Mouse (Mus musculus) MEL (cell line): ENCODE measurements around the gene Hs1bp3. TPM values are rescaled to one million over a fixed set of nuclear protein-coding genes. Genes with fewer than 3 reads are reported as not detected.

Source experiments
- DNase-seq: peaks from one replicate; pipeline ENCODE4 v3.0.0; 2011; ENCODE audit warnings: low read depth, low spot score
- H3K27ac ChIP-seq: 2 replicates; pipeline ENCODE4 v1.5.1; 2012; ENCODE audit warnings: low read depth, mild to moderate bottlenecking, control low read depth, low read length, moderate library complexity; ENCODE audit not compliant: control insufficient read depth
- H3K27me3 ChIP-seq, 2 experiments: fragments of 150-350 bp in 1 of 2; sonication (generic) in 1 of 2; 2 replicates each; pipeline ENCODE4 v1.6.1; 2012; ENCODE audit warnings: low read length in 2 of 2, mild to moderate bottlenecking in 2 of 2, improper control_type of control experiment in 1 of 2, moderate library complexity in 1 of 2; ENCODE audit not compliant: insufficient read depth in 2 of 2, control insufficient read depth in 1 of 2
- H3K36me3 ChIP-seq, 2 experiments: 2 replicates each; pipeline ENCODE4 v1.6.1; 2012 to 2014; ENCODE audit warnings: low read length in 2 of 2, improper control_type of control experiment in 1 of 2, inconsistent platforms in 1 of 2, mild to moderate bottlenecking in 1 of 2; ENCODE audit not compliant: insufficient read depth in 2 of 2, control insufficient read depth in 1 of 2
- H3K4me1 ChIP-seq, 2 experiments: fragments of 150-350 bp in 1 of 2; sonication (generic) in 1 of 2; 2 replicates each; pipeline ENCODE4 v1.6.1; 2012; ENCODE audit warnings: low read length in 2 of 2, improper control_type of control experiment in 1 of 2, mild to moderate bottlenecking in 1 of 2; ENCODE audit not compliant: insufficient read depth in 2 of 2, control insufficient read depth in 1 of 2
- H3K4me3 ChIP-seq, 2 experiments: fragments of 150-350 bp in 1 of 2; sonication (generic) in 1 of 2; 2 replicates each; pipeline ENCODE4 v1.5.1; 2012; ENCODE audit warnings: low read depth in 2 of 2, low read length in 2 of 2, mild to moderate bottlenecking in 2 of 2, moderate library complexity in 2 of 2, control low read depth in 1 of 2, improper control_type of control experiment in 1 of 2; ENCODE audit not compliant: control insufficient read depth in 1 of 2, insufficient read depth in 1 of 2
- H3K79me2 ChIP-seq: 2 replicates; pipeline ENCODE4 v1.6.1; 2012; ENCODE audit warnings: mild to moderate bottlenecking, low read length, moderate library complexity; ENCODE audit not compliant: control insufficient read depth, poor library complexity, insufficient read depth
- H3K9ac ChIP-seq: 2 replicates; pipeline ENCODE4 v1.6.1; 2012; ENCODE audit warnings: low read depth, mild to moderate bottlenecking, control low read depth, low read length, moderate library complexity; ENCODE audit not compliant: control insufficient read depth, poor library complexity, severe bottlenecking
- H3K9me3 ChIP-seq: fragments of 150-350 bp; sonication (generic); replicated peaks from 2 replicates; pipeline ENCODE4 v1.6.1; 2012; ENCODE audit warnings: mild to moderate bottlenecking, low read length, improper control_type of control experiment, moderate library complexity; ENCODE audit not compliant: insufficient read depth
- BHLHE40 ChIP-seq: IDR thresholded peaks from 2 replicates; pipeline ENCODE4 v1.6.1; 2012; ENCODE audit warnings: low read depth, mild to moderate bottlenecking, inconsistent platforms, low read length, improper control_type of control experiment, borderline replicate concordance
- CHD2 ChIP-seq: IDR thresholded peaks from 2 replicates; pipeline ENCODE4 v1.6.1; 2011; ENCODE audit warnings: low read length, improper control_type of control experiment
- CTCF ChIP-seq, 3 experiments: IDR thresholded peaks in 2 of 3; conservative IDR thresholded peaks in 1 of 3; 2 replicates each; pipeline ENCODE4 v1.5.1; 2011 to 2012; ENCODE audit warnings: low read length in 3 of 3, low read depth in 2 of 3, mild to moderate bottlenecking in 2 of 3, improper control_type of control experiment in 1 of 3, inconsistent platforms in 1 of 3, mixed read lengths in 1 of 3, moderate library complexity in 1 of 3; ENCODE audit not compliant: control insufficient read depth in 1 of 3, insufficient read depth in 1 of 3, poor library complexity in 1 of 3, severe bottlenecking in 1 of 3
- E2F4 ChIP-seq: IDR thresholded peaks from 2 replicates; pipeline ENCODE4 v1.6.1; 2011; ENCODE audit warnings: low read depth, low read length, improper control_type of control experiment, borderline replicate concordance
- EP300 ChIP-seq, 2 experiments: IDR thresholded peaks; 2 replicates each; pipeline ENCODE4 v1.6.1; 2011; ENCODE audit warnings: improper control_type of control experiment in 2 of 2, low read length in 2 of 2, low read depth in 1 of 2, mild to moderate bottlenecking in 1 of 2
- GABPA ChIP-seq: IDR thresholded peaks from 2 replicates; pipeline ENCODE4 v1.6.1; 2012; ENCODE audit warnings: low read depth, mild to moderate bottlenecking, inconsistent platforms, low read length, improper control_type of control experiment, moderate library complexity
- GATA1 ChIP-seq: IDR thresholded peaks from 2 replicates; pipeline ENCODE4 v1.6.1; 2011; ENCODE audit warnings: low read depth, low read length, improper control_type of control experiment
- HCFC1 ChIP-seq: IDR thresholded peaks from 2 replicates; pipeline ENCODE4 v1.6.1; 2012; ENCODE audit warnings: low read depth, mild to moderate bottlenecking, inconsistent platforms, low read length, improper control_type of control experiment, moderate library complexity
- JUND ChIP-seq: IDR thresholded peaks from 2 replicates; pipeline ENCODE4 v1.6.1; 2011; ENCODE audit warnings: low read depth, mild to moderate bottlenecking, improper control_type of control experiment, low read length
- MAFK ChIP-seq: IDR thresholded peaks from 2 replicates; pipeline ENCODE4 v1.6.1; 2011; ENCODE audit warnings: low read depth, mild to moderate bottlenecking, low read length, improper control_type of control experiment, borderline replicate concordance
- MAX ChIP-seq: IDR thresholded peaks from 2 replicates; pipeline ENCODE4 v1.6.1; 2011; ENCODE audit warnings: low read length, improper control_type of control experiment
- MAZ ChIP-seq: IDR thresholded peaks from 2 replicates; pipeline ENCODE4 v1.6.1; 2012; ENCODE audit warnings: low read depth, mild to moderate bottlenecking, inconsistent platforms, low read length, improper control_type of control experiment
- MEF2A ChIP-seq: IDR thresholded peaks from 2 replicates; pipeline ENCODE4 v1.6.1; 2014; ENCODE audit warnings: low read depth, mild to moderate bottlenecking, inconsistent platforms, low read length, improper control_type of control experiment; ENCODE audit not compliant: poor library complexity, insufficient replicate concordance, severe bottlenecking; ENCODE audit errors: extremely low read depth
- MXI1 ChIP-seq: IDR thresholded peaks from 2 replicates; pipeline ENCODE4 v1.6.1; 2011; ENCODE audit warnings: mild to moderate bottlenecking, low read depth, low read length, improper control_type of control experiment
- MYB ChIP-seq: IDR thresholded peaks from 2 replicates; pipeline ENCODE4 v1.6.1; 2011; ENCODE audit warnings: mild to moderate bottlenecking, low read depth, low read length, improper control_type of control experiment
- MYC ChIP-seq: IDR thresholded peaks from 2 replicates; pipeline ENCODE4 v1.6.1; 2011; ENCODE audit warnings: low read depth, mild to moderate bottlenecking, low read length, improper control_type of control experiment, moderate library complexity
- NELFE ChIP-seq: IDR thresholded peaks from 2 replicates; pipeline ENCODE4 v1.6.1; 2011; ENCODE audit warnings: low read depth, low read length, improper control_type of control experiment
- NRF1 ChIP-seq: IDR thresholded peaks from 2 replicates; pipeline ENCODE4 v1.6.1; 2014; ENCODE audit warnings: low read depth, mild to moderate bottlenecking, inconsistent platforms, low read length, improper control_type of control experiment, moderate library complexity; ENCODE audit not compliant: poor library complexity, insufficient read depth, severe bottlenecking
- POLR2AphosphoS2 ChIP-seq: IDR thresholded peaks from 2 replicates; pipeline ENCODE4 v1.6.1; 2011; ENCODE audit warnings: low read length, improper control_type of control experiment
- POLR2AphosphoS5 ChIP-seq: IDR thresholded peaks from 2 replicates; pipeline ENCODE4 v1.6.1; 2012; ENCODE audit warnings: low read depth, borderline replicate concordance, mild to moderate bottlenecking, inconsistent platforms, low read length, moderate library complexity, mixed read lengths
- RCOR1 ChIP-seq: IDR thresholded peaks from 2 replicates; pipeline ENCODE4 v1.6.1; 2012; ENCODE audit warnings: low read depth, mild to moderate bottlenecking, inconsistent platforms, low read length, improper control_type of control experiment
- TBP ChIP-seq: IDR thresholded peaks from 2 replicates; pipeline ENCODE4 v1.8.0; 2011; ENCODE audit warnings: low read depth, low read length, improper control_type of control experiment
- TCF12 ChIP-seq: IDR thresholded peaks from 2 replicates; pipeline ENCODE4 v1.6.1; 2014; ENCODE audit warnings: low read depth, mild to moderate bottlenecking, inconsistent platforms, low read length, improper control_type of control experiment, moderate library complexity
- USF1 ChIP-seq: IDR thresholded peaks from 2 replicates; pipeline ENCODE4 v1.6.1; 2014; ENCODE audit warnings: low read depth, mild to moderate bottlenecking, inconsistent platforms, low read length, improper control_type of control experiment, moderate library complexity
- USF2 ChIP-seq, 2 experiments: IDR thresholded peaks; 2 replicates each; pipeline ENCODE4 v1.6.1; 2011 to 2012; ENCODE audit warnings: improper control_type of control experiment in 2 of 2, low read length in 2 of 2, borderline replicate concordance in 1 of 2, inconsistent platforms in 1 of 2, low read depth in 1 of 2, mild to moderate bottlenecking in 1 of 2; ENCODE audit not compliant: insufficient read depth in 1 of 2
- ZC3H11A ChIP-seq: IDR thresholded peaks from 2 replicates; pipeline ENCODE4 v1.6.1; 2012; ENCODE audit warnings: low read depth, mild to moderate bottlenecking, inconsistent platforms, low read length, improper control_type of control experiment
- polyA plus RNA-seq, 2 experiments: library from polyadenylated mRNA; stranded (reverse) in 1 of 2; unstranded in 1 of 2; fragments of >175 nt in 1 of 2; fragments of >200 nt in 1 of 2; gene quantifications; 2 replicates each; pipeline versions ENCODE4 v1.2.1 to v1.2.4; 2012; ENCODE audit warnings: low replicate concordance in 2 of 2, low read depth in 1 of 2; ENCODE audit not compliant: insufficient read length in 2 of 2, insufficient read depth in 1 of 2, missing spikeins in 1 of 2
- total RNA-seq: library from RNA; depleted of rRNA; stranded (reverse); fragments of 300-350 nt; gene quantifications from 2 replicates; pipeline ENCODE4 v1.2.3, GENCODE M21; 2012

Hs1bp3 gene
- total and polyA plus RNA-seq, 3 experiments, result 4.7 to 17.4 TPM; not detected in 1

DNA sequence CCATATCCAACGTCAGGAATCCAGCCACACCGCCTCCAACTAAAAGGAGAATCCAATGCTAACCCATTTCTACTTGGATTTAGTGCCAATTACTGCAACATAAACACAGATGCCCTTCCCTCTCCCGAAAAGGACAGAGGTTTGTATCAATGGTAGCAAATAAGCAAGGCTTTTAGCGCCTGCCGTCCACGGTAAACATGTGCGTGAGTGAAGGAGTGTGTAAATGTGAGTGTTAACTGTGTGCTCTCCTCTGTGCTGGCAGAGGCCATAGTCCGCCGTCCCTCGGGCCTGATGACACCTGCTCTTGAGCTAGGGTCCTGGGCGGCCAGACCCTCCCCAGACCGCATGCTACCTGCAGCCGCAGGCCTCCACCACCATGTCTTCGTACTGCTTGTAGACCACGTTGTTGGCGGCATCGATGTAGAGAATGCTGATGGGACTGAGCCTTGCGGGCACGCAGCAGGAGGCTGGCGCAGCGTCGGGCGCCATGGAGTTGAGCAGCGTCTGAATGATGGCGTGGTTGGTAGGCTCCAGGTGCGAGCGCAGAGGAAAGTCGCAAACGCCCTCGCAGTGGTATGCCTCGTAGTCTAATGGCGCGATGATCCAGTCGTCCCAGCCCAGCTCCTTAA is 15.5 kb upstream of the Hs1bp3 start:
- TF ChIP-seq EP300 (IDR thresholded peaks at IDR 0.05; ENCODE audit: low read depth in 1 of 2, low read length in 2 of 2), result no peak
- TF ChIP-seq POLR2AphosphoS2, result no peak
- TF ChIP-seq MAX, result no peak
- TF ChIP-seq ZC3H11A, result no peak
- no peak for TF ChIP-seq MYC
- no peak for TF ChIP-seq HCFC1
- no peak for TF ChIP-seq USF2 (IDR thresholded peaks at IDR 0.05; ENCODE audit: borderline replicate concordance in 1 of 2, insufficient read depth in 1 of 2, low read depth in 1 of 2, low read length in 2 of 2)
- no peak for TF ChIP-seq NRF1
- TF ChIP-seq MEF2A, result no peak
- no peak for TF ChIP-seq MAFK
- no peak for TF ChIP-seq GATA1
- no peak for TF ChIP-seq E2F4
- no peak for TF ChIP-seq POLR2AphosphoS5
- no peak for TF ChIP-seq JUND
- TF ChIP-seq, all 39 proteins: peak for 0
- Histone ChIP-seq H3K27ac (no peak overlapping the region), H3K4me1 (peaks cover 0 to 6% of the 10 kb centered on the region in 2 experiments; a peak in 2 of 4 replicates), H3K4me3 (no peak overlapping the region), H3K9me3 (no peaks in the 10 kb centered on the region), H3K79me2 (no peaks in the 10 kb centered on the region), H3K36me3 (no peaks in the 10 kb centered on the region), H3K27me3 (no peaks in the 10 kb centered on the region), H3K9ac (no peak overlapping the region)
- DNase-seq, result no peak

DNA sequence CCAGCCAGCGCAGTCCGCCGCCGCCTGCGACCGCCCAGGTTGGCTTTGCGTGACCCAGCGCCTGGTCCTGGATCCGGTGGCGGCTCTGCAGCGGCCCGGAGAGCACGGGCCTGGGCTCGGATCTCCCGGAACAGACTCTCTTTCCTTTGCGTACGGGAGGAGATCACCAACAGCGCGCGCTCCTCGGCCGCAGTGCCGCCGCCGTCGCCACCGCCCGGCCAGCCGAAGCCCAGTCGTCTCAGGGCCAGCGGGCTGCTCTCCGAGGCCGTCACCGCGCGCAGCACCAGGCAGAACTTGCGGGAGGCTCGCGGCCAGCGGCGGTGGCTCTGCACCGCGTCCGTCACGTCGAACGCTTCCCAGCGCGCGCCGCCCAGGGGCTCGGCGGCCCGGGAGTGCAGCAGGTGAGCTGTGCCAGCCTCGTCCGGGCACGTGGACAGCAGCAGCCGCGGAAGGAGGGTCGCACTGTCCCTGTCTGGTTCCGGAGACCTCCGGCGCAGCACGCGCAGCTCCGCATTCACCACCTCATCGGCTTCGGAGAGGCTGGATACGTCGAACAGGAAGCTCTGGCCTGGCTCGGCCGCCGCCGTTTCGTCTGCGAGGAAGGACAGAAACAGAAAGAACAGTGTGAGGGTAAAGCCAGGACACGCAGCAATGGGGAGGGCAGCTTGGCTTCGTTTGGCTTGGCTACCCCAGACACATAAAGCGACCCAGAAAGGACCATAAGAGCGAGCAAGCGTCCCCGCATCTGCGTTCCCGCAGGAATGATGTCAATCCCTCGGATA is 14.7 kb upstream of the Hs1bp3 start:
- Histone ChIP-seq H3K9ac (no peak overlapping the region), H3K4me3 (no peak overlapping the region), H3K4me1 (peaks cover 0 to 6% of the 10 kb centered on the region in 2 experiments; a peak in 2 of 4 replicates)

More for the DNA sequence above, 14.7 kb upstream of the Hs1bp3 start:
- TF ChIP-seq GABPA (no peak), TCF12 (no peak), TBP (no peak), CHD2 (no peak), MYC (no peak), POLR2AphosphoS2 (no peak), USF2 (IDR thresholded peaks at IDR 0.05; ENCODE audit: borderline replicate concordance in 1 of 2, insufficient read depth in 1 of 2, low read depth in 1 of 2, low read length in 2 of 2) (no peak), GATA1 (no peak), CTCF (IDR thresholded peaks at IDR 0.05 in 2 of 3, conservative IDR thresholded peaks at IDR 0.05 in 1 of 3; ENCODE audit: control insufficient read depth in 1 of 3, insufficient read depth in 1 of 3, low read depth in 2 of 3, low read length in 3 of 3, poor library complexity in 1 of 3, severe bottlenecking in 1 of 3) (no peak), RCOR1 (no peak), MEF2A (no peak), NELFE (no peak), E2F4 (no peak), MYB (no peak), MXI1 (no peak), USF1 (no peak), HCFC1 (no peak), POLR2AphosphoS5 (no peak), MAZ (no peak), BHLHE40 (no peak)
- TF ChIP-seq, all 39 proteins: peak for 0
- no peaks in the 10 kb centered on the region for H3K27me3 ChIP-seq
- DNase-seq, result no peak
- H3K79me2 ChIP-seq, result no peaks in the 10 kb centered on the region
- H3K36me3 ChIP-seq, result no peaks in the 10 kb centered on the region
- no peaks in the 10 kb centered on the region for H3K9me3 ChIP-seq
- no peak overlapping the region for H3K27ac ChIP-seq
